Mouse (Mus musculus): ENCODE measurements around the gene Mfsd6l. TPM values are rescaled to one million over a fixed set of nuclear protein-coding genes. Genes with fewer than 3 reads are reported as not detected.
A peak's percentile ranks its signal among the peaks of the same experiment; 100 is the strongest.

Mfsd6l gene
- total RNA-seq, 2 experiments from 2014 or later, result not detected

GRCm38 (mm10) chr11:68549597-68549996 lies 6.4 kb upstream of the Mfsd6l start:
- no peak for DNase-seq
- intact Hi-C loops (cut with DNase I), result loop anchor here (5.0 kb wide), 1 partner anchor 62 kb away; no protein-coding TSS in a partner anchor

DNA sequence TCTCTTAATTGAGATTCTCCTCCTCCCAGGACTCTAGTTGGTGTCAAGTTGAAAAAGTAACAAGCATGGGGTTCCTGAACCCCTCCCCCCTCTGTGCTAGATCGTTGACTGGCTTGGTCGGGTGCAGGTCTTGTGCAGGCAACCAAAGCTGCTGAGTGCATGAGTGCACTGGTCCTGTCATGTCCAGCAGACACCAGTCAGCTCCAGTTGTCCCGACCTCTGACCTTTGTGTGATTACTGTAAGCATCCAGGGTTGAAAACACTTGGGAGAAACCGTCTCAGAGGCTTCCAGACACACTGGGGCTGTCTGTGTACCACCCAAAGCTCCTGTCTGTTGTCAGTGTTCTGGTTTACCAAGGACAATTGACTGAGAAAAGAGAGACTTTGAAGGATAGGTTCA lies 5.6 kb upstream of the Mfsd6l start:
- DNase-seq, result no peak
- intact Hi-C loops (cut with DNase I), result no loop called here

DNA sequence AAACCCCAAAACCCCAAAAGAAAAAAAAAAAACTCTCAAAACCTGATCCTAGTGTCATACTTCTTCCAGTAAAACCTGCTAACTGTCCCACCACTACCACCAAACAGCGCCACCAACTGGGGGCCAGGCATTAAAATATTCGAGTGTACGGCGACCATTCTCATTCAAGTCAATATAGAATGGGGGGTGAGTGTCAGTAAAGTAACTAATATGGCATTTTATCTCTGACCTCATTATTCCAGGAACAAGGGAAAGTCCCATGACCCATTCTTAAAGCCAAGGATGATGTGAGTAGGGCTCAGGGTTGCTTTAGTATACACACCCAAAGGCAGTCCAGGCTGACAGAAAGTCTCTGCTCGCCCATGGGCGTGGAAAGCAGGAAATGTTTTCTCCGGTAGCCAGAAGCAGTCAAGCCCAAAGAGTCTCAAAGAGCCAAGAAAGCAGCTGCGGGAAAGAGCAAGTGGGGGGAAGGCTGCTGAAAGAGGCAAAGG lies 2.0 kb upstream of the Mfsd6l start:
- peak in 1 of 2 experiments; percentile 29 for DNase-seq
- intact Hi-C loops (cut with DNase I), result no loop called here

DNA sequence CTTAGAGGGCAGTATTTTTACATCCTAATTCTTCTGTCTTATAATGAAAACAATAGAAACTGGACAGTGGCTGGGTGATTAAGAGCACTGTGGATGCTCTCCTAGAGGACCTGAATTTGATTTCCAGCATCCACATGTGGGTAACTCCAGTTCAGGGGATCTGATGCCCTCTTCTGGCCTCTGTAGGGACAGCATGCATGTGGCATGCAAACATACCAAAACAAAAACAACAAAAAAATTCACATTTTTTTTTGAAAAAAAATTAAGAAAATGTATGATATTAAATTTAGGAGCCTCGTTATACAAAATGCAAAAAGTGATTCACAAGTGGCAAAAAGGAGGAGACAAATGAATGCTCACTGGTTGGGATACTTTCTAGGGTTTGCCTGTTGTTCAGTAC lies 3.6 kb downstream of the Mfsd6l start:
- intact Hi-C loops (cut with DNase I), result no loop called here
- DNase-seq, result no peak

DNA sequence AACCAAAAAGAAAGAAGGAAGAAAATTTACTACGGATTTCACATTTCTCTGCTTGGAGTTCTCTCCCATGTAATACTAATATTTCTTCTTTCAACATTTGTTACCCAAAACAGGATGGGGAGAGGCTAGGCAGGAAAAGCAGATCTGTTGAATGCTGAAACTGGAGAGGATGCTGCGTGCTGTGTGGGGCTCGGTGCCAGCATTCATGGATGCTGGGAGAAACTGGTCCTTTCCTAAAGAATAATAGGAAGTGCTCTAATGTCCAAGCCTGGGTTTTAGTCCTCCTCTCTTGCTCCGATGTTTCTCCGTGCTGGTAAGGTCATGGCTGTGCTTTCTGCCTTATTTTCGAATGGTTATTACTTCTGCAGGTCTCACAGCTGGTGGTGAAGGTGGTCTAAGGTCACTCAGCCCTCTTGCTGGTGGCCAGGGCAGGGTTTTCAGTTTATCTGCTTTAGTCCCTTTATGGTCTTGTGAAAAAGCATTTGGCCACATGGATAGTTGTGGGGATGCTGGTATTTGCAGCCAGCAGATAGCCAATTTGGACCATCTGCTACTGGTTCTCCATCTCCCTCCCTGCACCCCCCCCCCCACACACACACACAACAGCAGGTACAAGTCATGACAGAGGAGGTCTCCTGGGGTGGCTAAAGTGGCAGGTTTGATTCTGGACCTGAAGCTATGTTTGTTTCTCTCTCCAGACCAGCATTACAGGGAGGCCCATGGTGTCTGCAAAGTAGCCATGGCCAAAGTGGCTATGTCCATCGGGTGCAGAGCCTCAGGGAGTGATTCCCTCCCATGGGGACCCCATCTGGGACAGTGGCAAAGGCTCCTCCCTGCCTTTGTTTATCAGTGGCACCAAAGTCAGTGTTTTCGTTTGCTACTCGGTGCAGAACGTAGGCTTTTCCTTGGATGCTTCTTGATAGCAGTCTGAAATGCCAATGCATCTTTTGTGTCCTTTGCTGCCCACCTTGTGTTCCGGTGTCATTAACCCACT lies 6.3 kb downstream of the Mfsd6l start:
- DNase-seq, result no peak
- intact Hi-C loops (cut with DNase I), result no loop called here

DNA sequence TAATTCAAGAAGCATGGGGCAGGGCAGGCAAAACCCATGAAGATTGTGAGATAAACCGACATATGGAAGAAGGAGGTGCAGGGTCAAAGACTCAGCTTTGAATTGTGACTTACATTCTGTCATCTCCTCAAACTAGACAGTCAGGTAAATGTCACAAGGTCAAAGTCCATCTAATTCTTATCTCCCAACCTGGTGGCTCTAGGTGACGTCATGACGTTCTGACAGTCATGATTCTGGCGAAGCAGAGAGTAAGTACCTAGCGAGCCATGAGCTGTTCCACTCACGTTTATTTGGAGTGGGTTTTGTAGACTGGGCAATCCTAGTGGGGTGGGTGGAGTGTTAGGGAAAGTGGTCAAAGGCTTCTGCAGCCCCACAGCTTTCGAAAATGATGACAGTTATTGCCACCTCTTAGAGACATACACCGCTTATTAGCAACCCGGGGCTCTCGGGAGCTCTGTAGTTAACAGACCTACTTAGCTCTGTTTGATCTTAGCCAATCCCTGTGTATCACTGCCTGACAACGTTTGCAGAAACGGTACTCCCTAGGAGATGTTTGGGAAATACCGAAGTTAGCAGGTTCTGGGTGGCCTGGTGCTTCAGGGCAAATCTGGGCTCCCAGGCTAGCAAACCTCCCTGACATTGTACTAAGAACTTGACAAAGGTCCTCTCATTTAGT lies 8.5 kb downstream of the Mfsd6l start:
- intact Hi-C loops (cut with DNase I), result loop anchor here (5.0 kb wide), 2 partner anchors 163 to 308 kb away; partner anchors contain the start of gene Ndel1
- DNase-seq, result no peak

DNA sequence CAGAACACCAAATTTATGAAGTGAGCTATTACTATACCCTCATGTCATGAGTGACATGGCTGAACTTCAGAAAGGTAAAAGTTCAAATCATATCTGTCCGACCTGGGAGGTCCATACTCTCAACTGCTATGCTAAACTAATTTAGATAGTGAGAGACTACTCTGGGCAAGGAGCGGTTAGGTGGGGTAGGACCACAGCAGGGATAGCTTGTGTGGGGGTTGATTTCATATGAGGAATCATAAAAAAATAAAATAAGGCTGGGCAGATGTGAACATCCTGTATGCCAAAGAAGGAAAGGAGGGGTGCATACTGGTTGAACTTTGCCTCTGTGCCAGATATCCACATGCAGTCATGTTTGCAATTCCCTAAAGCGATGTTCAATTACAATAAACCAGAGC lies 9.0 kb downstream of the Mfsd6l start:
- intact Hi-C loops (cut with DNase I), result loop anchor here (5.0 kb wide), 2 partner anchors 162 to 307 kb away; partner anchors contain the start of gene Ndel1
- DNase-seq, result no peak

GRCm38 (mm10) chr11:68566447-68567059 lies 10.6 kb downstream of the Mfsd6l start:
- DNase-seq, result peak in 1 of 2 experiments; percentile 66
- intact Hi-C loops (cut with DNase I), result loop anchor here (2.0 to 5.0 kb wide), 3 partner anchors 161 to 306 kb away; partner anchors contain the start of gene Ndel1

DNA sequence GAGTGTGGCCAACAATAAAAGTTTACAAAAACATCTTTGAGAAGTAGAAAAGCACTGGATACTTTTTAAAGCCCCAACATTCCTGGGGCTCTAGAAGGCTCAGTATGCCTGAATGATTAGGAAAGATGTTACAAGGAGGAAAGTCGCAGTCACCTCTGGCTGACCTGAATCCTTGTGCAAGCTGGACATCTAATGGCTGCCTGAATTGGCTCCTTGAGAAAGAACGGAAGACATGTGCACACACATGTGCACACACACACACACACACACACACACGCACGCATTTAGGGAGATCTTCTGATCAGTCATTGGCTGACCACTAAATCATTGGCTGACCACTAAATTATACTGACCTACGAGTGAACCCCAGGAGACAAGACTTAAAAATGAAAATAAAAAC lies 14.9 kb downstream of the Mfsd6l start:
- no peak for DNase-seq
- intact Hi-C loops (cut with DNase I), result no loop called here

GRCm38 (mm10) chr11:68577076-68577475 lies 21.1 kb downstream of the Mfsd6l start:
- no peak for DNase-seq
- intact Hi-C loops (cut with DNase I), result no loop called here

- intact Hi-C loops (cut with DNase I), result no loop called here
- DNase-seq, result peak in 1 of 2 experiments; percentile 19
Measured at GRCm38 (mm10) chr11:68579462-68579881, 23.5 kb downstream of the Mfsd6l start.

GRCm38 (mm10) chr11:68580566-68580965 lies 24.6 kb downstream of the Mfsd6l start:
- intact Hi-C loops (cut with DNase I), result no loop called here
- DNase-seq, result no peak

DNA sequence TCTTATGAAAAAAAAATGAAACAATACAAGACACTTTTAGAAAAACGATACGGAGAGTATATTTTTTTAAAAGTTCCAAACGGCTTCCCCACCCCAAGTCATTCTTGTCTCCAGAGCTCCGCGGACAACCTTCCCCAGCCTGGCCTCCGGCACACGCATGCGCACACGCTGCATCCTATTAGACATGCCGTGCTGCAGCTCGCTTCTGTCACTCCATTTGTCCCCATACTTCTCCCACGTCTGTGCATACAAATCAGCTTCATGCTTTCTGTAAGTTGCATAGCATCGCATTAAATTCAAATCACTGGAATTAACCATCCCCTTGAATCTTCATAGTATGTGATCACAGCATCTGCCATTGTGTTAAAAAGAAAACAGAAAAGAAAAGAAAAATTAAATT lies 27.2 kb downstream of the Mfsd6l start:
- DNase-seq, result no peak
- intact Hi-C loops (cut with DNase I), result no loop called here

GRCm38 (mm10) chr11:68583906-68584480 lies 28.0 kb downstream of the Mfsd6l start:
- intact Hi-C loops (cut with DNase I), result no loop called here
- DNase-seq, result no peak

GRCm38 (mm10) chr11:68585890-68586289 lies 29.9 kb downstream of the Mfsd6l start:
- intact Hi-C loops (cut with DNase I), result no loop called here
- DNase-seq, result no peak

DNA sequence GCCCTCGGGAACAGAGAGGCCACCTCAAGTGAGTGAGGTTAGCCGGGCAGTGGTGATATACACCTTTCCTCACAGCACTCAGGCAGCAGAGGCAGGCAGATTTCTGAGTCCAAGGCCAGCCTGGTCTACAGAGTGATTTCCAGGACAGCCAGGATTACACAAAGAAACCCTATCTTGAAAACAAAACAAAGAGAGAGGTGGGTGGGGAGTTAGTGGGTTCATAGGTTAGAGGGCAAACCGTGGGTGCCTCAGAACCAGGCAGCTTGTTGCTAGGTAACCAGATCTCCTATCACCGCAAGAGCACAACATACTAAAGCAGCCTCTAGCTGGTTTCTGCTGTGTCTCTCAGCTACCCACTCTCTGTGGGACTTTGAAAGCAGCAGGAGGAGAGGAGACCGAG lies 30.7 kb downstream of the Mfsd6l start, which contains the start of gene Ccdc42:
Gene Ccdc42 (plus strand): TSS at position 301 of the 400 bp plus-strand sequence.
- DNase-seq, result no peak
- intact Hi-C loops (cut with DNase I), result no loop called here

DNA sequence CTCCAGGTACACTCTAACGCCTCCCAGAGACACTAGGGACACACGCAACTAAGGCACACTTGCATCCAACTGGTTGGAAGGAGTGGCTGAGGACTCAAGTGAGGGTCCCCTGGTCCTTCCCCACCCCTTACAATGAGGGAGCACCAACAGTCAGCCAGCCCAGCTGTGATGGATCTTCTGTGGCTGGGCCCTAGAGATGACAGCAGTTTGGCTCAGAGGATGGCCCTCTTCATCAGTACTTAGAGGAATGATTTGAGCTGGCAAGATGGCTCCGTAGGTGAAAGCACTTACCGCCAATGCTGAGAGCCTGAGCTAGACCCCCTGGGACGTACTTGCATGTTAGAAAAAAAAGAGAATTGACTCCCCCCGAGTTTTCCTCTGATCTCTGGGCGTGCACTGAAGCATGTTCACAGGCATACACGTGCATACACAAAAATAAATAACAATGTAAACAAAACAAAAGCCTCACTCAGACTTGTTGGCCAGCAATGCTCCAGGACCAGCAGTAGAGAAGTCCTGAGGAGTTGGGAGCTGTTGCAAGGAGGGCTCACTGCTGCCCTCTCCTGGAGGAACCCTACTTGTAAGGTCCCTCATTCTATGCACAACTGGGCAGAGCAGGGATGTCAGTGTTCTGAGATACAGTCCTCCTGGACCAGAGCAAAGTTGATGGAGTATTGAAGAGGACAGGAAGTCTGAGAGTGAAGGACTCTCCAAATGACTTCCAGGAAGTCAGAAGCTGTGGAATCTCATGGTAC lies 33.2 kb downstream of the Mfsd6l start:
- peak in 1 of 2 experiments; percentile 73 for DNase-seq
- intact Hi-C loops (cut with DNase I), result no loop called here

- intact Hi-C loops (cut with DNase I), result loop anchor here (5.0 kb wide), 1 partner anchor 116 kb away; no protein-coding TSS in a partner anchor
- no peak for DNase-seq
Measured at GRCm38 (mm10) chr11:68591708-68592107, 35.7 kb downstream of the Mfsd6l start.

DNA sequence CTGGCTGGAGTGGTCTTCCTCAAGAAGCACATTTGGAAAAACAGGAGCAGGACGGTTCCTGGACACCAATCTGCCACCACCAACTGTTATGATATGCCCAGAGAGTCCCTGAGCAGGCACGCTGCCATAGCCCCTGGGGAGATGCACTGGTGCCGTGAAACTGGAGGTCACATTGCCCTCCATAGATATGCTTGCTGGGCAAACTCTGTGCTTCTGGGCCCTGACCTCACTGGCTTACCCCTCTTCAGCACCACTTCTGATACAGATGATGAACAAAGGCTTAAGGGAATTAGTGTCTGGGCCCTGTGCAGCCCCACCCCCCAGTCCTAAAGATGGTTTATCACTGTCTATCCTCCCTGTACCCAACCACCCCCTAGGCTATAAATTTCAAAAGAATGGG lies 37.3 kb downstream of the Mfsd6l start:
- no peak for DNase-seq
- intact Hi-C loops (cut with DNase I), result loop anchor here (5.0 kb wide), 1 partner anchor 114 kb away; no protein-coding TSS in a partner anchor
